Mouse (Mus musculus): ENCODE measurements around the gene Treh. TPM values are rescaled to one million over a fixed set of nuclear protein-coding genes. Genes with fewer than 3 reads are reported as not detected.
A peak's percentile ranks its signal among the peaks of the same experiment; 100 is the strongest.

The Treh gene
- polyA plus RNA-seq, 1 experiment from 2014 or later = not detected

GRCm38 (mm10) chr9:44733671-44734523 lies 60.9 kb downstream of the Treh start:
- Histone ChIP-seq H3K36me3 (ENCODE audit: control insufficient read depth, insufficient read depth, low read length) (no peaks in the 10 kb centered on the region), H3K4me2 (ENCODE audit: low read depth, low read length) (peak overlapping the region; percentile 99), H3K4me3 (ENCODE audit: low read depth, low read length) (peak overlapping the region; percentile 53), H3K4me1 (ENCODE audit: control insufficient read depth, insufficient read depth, low read length) (peaks cover 13% of the 10 kb centered on the region; the same call in 1 of the 2 replicates), H3K27me3 (ENCODE audit: control insufficient read depth, insufficient read depth, low read length) (no peaks in the 10 kb centered on the region), H3K27ac (ENCODE audit: low read depth, low read length) (peak overlapping the region; percentile 48; the same call in 1 of the 2 replicates), H3K9me3 (ENCODE audit: control insufficient read depth, low read length) (no peaks in the 10 kb centered on the region), H3K9ac (replicated peaks; ENCODE audit: low read depth, low read length) (peak overlapping the region; percentile 57)
- ATAC-seq (ENCODE audit: low read depth) = peak; percentile 35
- WGBS = under 1% methylated on average over 78 of the region's 79 CpGs

GRCm38 (mm10) chr9:44734524-44735494 lies 61.8 kb downstream of the Treh start, which contains the start of gene Phldb1:
Gene Phldb1, minus strand, starts transcription at chr9:44735198.
- no peaks in the 10 kb centered on the region for H3K27me3 ChIP-seq (ENCODE audit: control insufficient read depth, insufficient read depth, low read length)
- peak within 1 kb of the TSS; percentile 48; the same call in 1 of the 2 replicates for H3K27ac ChIP-seq (ENCODE audit: low read depth, low read length)
- ATAC-seq (ENCODE audit: low read depth) = peak; percentile 74
- H3K4me3 ChIP-seq (ENCODE audit: low read depth, low read length) = peak within 1 kb of the TSS; percentile 53
- H3K9ac ChIP-seq (replicated peaks; ENCODE audit: low read depth, low read length) = peak within 1 kb of the TSS; percentile 57
- peaks cover 13% of the 10 kb centered on the region; the same call in 1 of the 2 replicates for H3K4me1 ChIP-seq (ENCODE audit: control insufficient read depth, insufficient read depth, low read length)
- no peaks in the 10 kb centered on the region for H3K9me3 ChIP-seq (ENCODE audit: control insufficient read depth, low read length)
- peak within 1 kb of the TSS; percentile 99 for H3K4me2 ChIP-seq (ENCODE audit: low read depth, low read length)
- no peaks in the 10 kb centered on the region for H3K36me3 ChIP-seq (ENCODE audit: control insufficient read depth, insufficient read depth, low read length)
- under 1% methylated on average over 46 of the region's 47 CpGs for WGBS

- H3K27ac ChIP-seq (ENCODE audit: low read depth, low read length) = no peak overlapping the region
- H3K9me3 ChIP-seq (ENCODE audit: control insufficient read depth, low read length) = no peaks in the 10 kb centered on the region
- H3K9ac ChIP-seq (replicated peaks; ENCODE audit: low read depth, low read length) = no peak overlapping the region
- no peak overlapping the region for H3K4me3 ChIP-seq (ENCODE audit: low read depth, low read length)
- no peak overlapping the region for H3K4me2 ChIP-seq (ENCODE audit: low read depth, low read length)
- peaks cover 13% of the 10 kb centered on the region; the same call in 1 of the 2 replicates for H3K4me1 ChIP-seq (ENCODE audit: control insufficient read depth, insufficient read depth, low read length)
- no peaks in the 10 kb centered on the region for H3K36me3 ChIP-seq (ENCODE audit: control insufficient read depth, insufficient read depth, low read length)
- H3K27me3 ChIP-seq (ENCODE audit: control insufficient read depth, insufficient read depth, low read length) = no peaks in the 10 kb centered on the region
- no peak for ATAC-seq (ENCODE audit: low read depth)
- WGBS = 86% methylated on average over 6 of the region's 6 CpGs
Observed at GRCm38 (mm10) chr9:44735886-44736285, 62.9 kb downstream of the Treh start.

Other genes starting within 250 kb of the Treh start
- not detected in 2 replicates for gene Foxr1, start 232.1 kb upstream of the Treh start, polyA plus RNA-seq (2014; fragmentation: Nextera tagmentation; extraction: Ambion mirVana)
- not detected in 2 replicates for gene Upk2, start 218.3 kb upstream of the Treh start, polyA plus RNA-seq (2014; fragmentation: Nextera tagmentation; extraction: Ambion mirVana)
- gene Bcl9l, start 190.4 kb upstream of the Treh start, polyA plus RNA-seq (2014; fragmentation: Nextera tagmentation; extraction: Ambion mirVana) = 11.5 and 12.3 TPM in 2 replicates
- gene Cxcr5, start 111.4 kb upstream of the Treh start, polyA plus RNA-seq (2014; fragmentation: Nextera tagmentation; extraction: Ambion mirVana) = not detected in 2 replicates
- gene Ddx6, start 68.3 kb upstream of the Treh start, polyA plus RNA-seq (2014; fragmentation: Nextera tagmentation; extraction: Ambion mirVana) = 20.2 and 33.8 TPM in 2 replicates
- 38.8 and 45.5 TPM in 2 replicates for gene Phldb1, start 62.0 kb downstream of the Treh start, polyA plus RNA-seq (2014; fragmentation: Nextera tagmentation; extraction: Ambion mirVana)
- 153 and 177 TPM in 2 replicates for gene Arcn1, start 94.6 kb downstream of the Treh start, polyA plus RNA-seq (2014; fragmentation: Nextera tagmentation; extraction: Ambion mirVana)
- 160 and 170 TPM in 2 replicates for gene Ift46, start 94.7 kb downstream of the Treh start, polyA plus RNA-seq (2014; fragmentation: Nextera tagmentation; extraction: Ambion mirVana)
- 19.1 and 21.1 TPM in 2 replicates for gene Tmem25, start 126.1 kb downstream of the Treh start, polyA plus RNA-seq (2014; fragmentation: Nextera tagmentation; extraction: Ambion mirVana)
- gene Ttc36, start 129.8 kb downstream of the Treh start, polyA plus RNA-seq (2014; fragmentation: Nextera tagmentation; extraction: Ambion mirVana) = 1.1 TPM in 1 of 2 replicates, not detected in the other
- 16.5 and 23.1 TPM in 2 replicates for gene Kmt2a, start 208.1 kb downstream of the Treh start, polyA plus RNA-seq (2014; fragmentation: Nextera tagmentation; extraction: Ambion mirVana)
- gene Atp5l, start 247.5 kb downstream of the Treh start, polyA plus RNA-seq (2014; fragmentation: Nextera tagmentation; extraction: Ambion mirVana) = 756 and 860 TPM in 2 replicates